Mouse (Mus musculus): ENCODE data around the gene Axl. TPM values are rescaled to one million over a fixed set of nuclear protein-coding genes. Genes with fewer than 3 reads are reported as not detected.

The Axl gene
- polyA plus RNA-seq, 2 experiments, result 80.2 to 132 TPM

GRCm38 (mm10) chr7:25814711-25815110 is 26.2 kb upstream of the Axl start:
- no peak for DNase-seq (ENCODE audit: low spot score)

GRCm38 (mm10) chr7:25812195-25812594 is 23.7 kb upstream of the Axl start:
- TF ChIP-seq POLR2A (IDR thresholded peaks at IDR 0.05; ENCODE audit: borderline replicate concordance, extremely low read depth, insufficient read depth, insufficient read length), result no peak
- no peak for ATAC-seq (ENCODE audit: low FRiP score, low read depth)
- Histone ChIP-seq H3K9me3 (ENCODE audit: control insufficient read depth, low read length) (no peaks in the 10 kb centered on the region), H3K9ac (ENCODE audit: low read depth, low read length, severe bottlenecking) (no peak overlapping the region), H3K27me3 (ENCODE audit: control insufficient read depth, insufficient read depth, low read length) (peaks cover 10% of the 10 kb centered on the region; the same call in 1 of the 2 replicates), H3K4me1 (ENCODE audit: control insufficient read depth, insufficient read depth, low read length) (peaks cover 5% of the 10 kb centered on the region; the same call in 1 of the 2 replicates), H3K36me3 (ENCODE audit: control insufficient read depth, insufficient read depth, low read length) (no peaks in the 10 kb centered on the region), H3K4me3 (replicated peaks; ENCODE audit: low read length) (no peak overlapping the region), H3K4me2 (replicated peaks; ENCODE audit: low read depth, low read length, severe bottlenecking) (no peak overlapping the region), H3K27ac (replicated peaks; ENCODE audit: low read depth, low read length) (no peak overlapping the region)
- WGBS, result 64% methylated on average over 1 of the region's 1 CpGs
- no peak for DNase-seq (ENCODE audit: low spot score)

More at GRCm38 (mm10) chr7:25814711-25815110, 26.2 kb upstream of the Axl start:
- H3K27me3 ChIP-seq (ENCODE audit: control insufficient read depth, insufficient read depth, low read length), result peaks cover 10% of the 10 kb centered on the region; the same call in 1 of the 2 replicates
- ATAC-seq (ENCODE audit: low FRiP score, low read depth), result no peak
- H3K4me1 ChIP-seq (ENCODE audit: control insufficient read depth, insufficient read depth, low read length), result peaks cover 5% of the 10 kb centered on the region; the same call in 1 of the 2 replicates
- H3K4me3 ChIP-seq (replicated peaks; ENCODE audit: low read length), result no peak overlapping the region
- H3K4me2 ChIP-seq (replicated peaks; ENCODE audit: low read depth, low read length, severe bottlenecking), result no peak overlapping the region
- H3K9me3 ChIP-seq (ENCODE audit: control insufficient read depth, low read length), result no peaks in the 10 kb centered on the region
- no peak overlapping the region for H3K9ac ChIP-seq (ENCODE audit: low read depth, low read length, severe bottlenecking)
- TF ChIP-seq POLR2A (IDR thresholded peaks at IDR 0.05; ENCODE audit: borderline replicate concordance, extremely low read depth, insufficient read depth, insufficient read length), result no peak
- no peaks in the 10 kb centered on the region for H3K36me3 ChIP-seq (ENCODE audit: control insufficient read depth, insufficient read depth, low read length)
- H3K27ac ChIP-seq (replicated peaks; ENCODE audit: low read depth, low read length), result no peak overlapping the region
- WGBS, result 85% methylated on average over 9 of the region's 9 CpGs

GRCm38 (mm10) chr7:25811716-25812115 is 23.2 kb upstream of the Axl start:
- H3K4me3 ChIP-seq (replicated peaks; ENCODE audit: low read length), result no peak overlapping the region
- H3K4me2 ChIP-seq (replicated peaks; ENCODE audit: low read depth, low read length, severe bottlenecking), result no peak overlapping the region
- ATAC-seq (ENCODE audit: low FRiP score, low read depth) (no peak), DNase-seq (ENCODE audit: low spot score) (no peak)
- WGBS, result 64% methylated on average over 2 of the region's 2 CpGs
- H3K4me1 ChIP-seq (ENCODE audit: control insufficient read depth, insufficient read depth, low read length), result peaks cover 5% of the 10 kb centered on the region; the same call in 1 of the 2 replicates
- no peak overlapping the region for H3K27ac ChIP-seq (replicated peaks; ENCODE audit: low read depth, low read length)
- TF ChIP-seq POLR2A (IDR thresholded peaks at IDR 0.05; ENCODE audit: borderline replicate concordance, extremely low read depth, insufficient read depth, insufficient read length), result no peak
- no peaks in the 10 kb centered on the region for H3K36me3 ChIP-seq (ENCODE audit: control insufficient read depth, insufficient read depth, low read length)
- H3K9ac ChIP-seq (ENCODE audit: low read depth, low read length, severe bottlenecking), result no peak overlapping the region
- peaks cover 10% of the 10 kb centered on the region; the same call in 1 of the 2 replicates for H3K27me3 ChIP-seq (ENCODE audit: control insufficient read depth, insufficient read depth, low read length)
- no peaks in the 10 kb centered on the region for H3K9me3 ChIP-seq (ENCODE audit: control insufficient read depth, low read length)

GRCm38 (mm10) chr7:25805631-25806343 is 17.3 kb upstream of the Axl start:
- H3K4me1 ChIP-seq (ENCODE audit: control insufficient read depth, insufficient read depth, low read length), result peaks cover 12% of the 10 kb centered on the region
- no peak for TF ChIP-seq POLR2A (IDR thresholded peaks at IDR 0.05; ENCODE audit: borderline replicate concordance, extremely low read depth, insufficient read depth, insufficient read length)
- H3K36me3 ChIP-seq (ENCODE audit: control insufficient read depth, insufficient read depth, low read length), result no peaks in the 10 kb centered on the region
- no peak overlapping the region for H3K27ac ChIP-seq (replicated peaks; ENCODE audit: low read depth, low read length)
- peak; percentile 46; the same call in 1 of the 2 replicates for ATAC-seq (ENCODE audit: low FRiP score, low read depth)
- H3K4me3 ChIP-seq (replicated peaks; ENCODE audit: low read length), result peak overlapping the region; percentile 15
- H3K27me3 ChIP-seq (ENCODE audit: control insufficient read depth, insufficient read depth, low read length), result no peaks in the 10 kb centered on the region
- H3K9ac ChIP-seq (ENCODE audit: low read depth, low read length, severe bottlenecking), result peak overlapping the region; percentile 26; the same call in 1 of the 2 replicates
- peak; percentile 84 for DNase-seq (ENCODE audit: low spot score)
- no peaks in the 10 kb centered on the region for H3K9me3 ChIP-seq (ENCODE audit: control insufficient read depth, low read length)
- peak overlapping the region; percentile 43 for H3K4me2 ChIP-seq (replicated peaks; ENCODE audit: low read depth, low read length, severe bottlenecking)
- 27% methylated on average over 21 of the region's 21 CpGs for WGBS

- ATAC-seq (ENCODE audit: low FRiP score, low read depth), result no peak
- Histone ChIP-seq H3K27me3 (ENCODE audit: control insufficient read depth, insufficient read depth, low read length) (no peaks in the 10 kb centered on the region), H3K36me3 (ENCODE audit: control insufficient read depth, insufficient read depth, low read length) (no peaks in the 10 kb centered on the region), H3K4me1 (ENCODE audit: control insufficient read depth, insufficient read depth, low read length) (peaks cover 12% of the 10 kb centered on the region), H3K27ac (replicated peaks; ENCODE audit: low read depth, low read length) (no peak overlapping the region), H3K9me3 (ENCODE audit: control insufficient read depth, low read length) (no peaks in the 10 kb centered on the region), H3K4me3 (replicated peaks; ENCODE audit: low read length) (no peak overlapping the region), H3K4me2 (replicated peaks; ENCODE audit: low read depth, low read length, severe bottlenecking) (no peak overlapping the region), H3K9ac (ENCODE audit: low read depth, low read length, severe bottlenecking) (no peak overlapping the region)
- no peak for DNase-seq (ENCODE audit: low spot score)
- WGBS, result 84% methylated on average over 4 of the region's 4 CpGs
- no peak for TF ChIP-seq POLR2A (IDR thresholded peaks at IDR 0.05; ENCODE audit: borderline replicate concordance, extremely low read depth, insufficient read depth, insufficient read length)
Observed at GRCm38 (mm10) chr7:25804792-25805191, 16.3 kb upstream of the Axl start.

All from limb, embryonic 14.5 days (tissue).